ENCODE assay signal across 9 mouse cellular contexts in the genomic region with DNA sequence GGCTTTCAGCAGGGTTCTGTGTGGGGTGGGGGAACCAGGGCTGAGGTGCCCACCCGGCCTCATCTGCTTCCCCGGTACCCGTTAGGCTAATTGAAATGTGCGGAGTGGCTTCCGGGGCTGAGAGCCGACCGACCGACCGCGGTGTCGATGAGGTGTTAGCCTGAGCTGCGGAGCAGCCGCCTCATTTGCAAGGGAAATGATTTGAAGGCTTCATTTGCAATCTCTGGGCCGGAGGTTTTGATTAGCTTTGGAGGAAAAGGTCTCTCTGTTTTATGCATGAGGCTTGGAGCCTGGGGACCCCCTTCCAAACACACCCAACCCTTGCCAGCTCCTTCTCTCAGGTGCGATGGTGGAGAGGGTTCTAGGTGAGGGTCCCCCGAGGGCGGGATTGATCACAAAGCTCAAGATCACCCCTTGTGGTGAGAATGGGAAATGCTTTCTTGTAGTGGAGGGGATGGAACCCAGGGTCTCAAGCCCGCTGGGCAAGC.
DNase-seq lines count a peak whose midpoint lies in the region; ATAC-seq and TF ChIP-seq lines count a peak whose summit lies in the region.
"Had no signal": no experiment of that assay in that cellular context is flagged by ENCODE, and none has a peak within 500 bp of the region (broad histone marks: within the 10 kb centered on the region; RNA-seq: fewer than 3 reads in every experiment).

No protein-coding gene starts in this region.

- no peak overlapping the region for H3K27ac ChIP-seq in liver, adult 2 months (replicated peaks; ENCODE audit: insufficient read depth, low read depth, low read length)
- no peak overlapping the region for H3K27ac ChIP-seq in heart, embryonic 16.5 days (ENCODE audit: low read length)
- H3K27ac ChIP-seq in midbrain, embryonic 12.5 days (replicated peaks): peak overlapping the region; percentile 56
- H3K27ac ChIP-seq: liver, embryonic 13.5 days had no signal

- no peaks in the 10 kb centered on the region for H3K36me3 ChIP-seq in liver, adult 2 months (ENCODE audit: control insufficient read depth, insufficient read depth, low read length)
- no peaks in the 10 kb centered on the region for H3K36me3 ChIP-seq in heart, embryonic 16.5 days (ENCODE audit: control insufficient read depth, insufficient read depth)
- no peaks in the 10 kb centered on the region for H3K36me3 ChIP-seq in midbrain, embryonic 12.5 days
- H3K36me3 ChIP-seq: liver, embryonic 13.5 days had no signal

- DNase-seq in liver, adult 2 months (ENCODE audit: extremely low read depth, low read depth, low spot score): no peak
- DNase-seq in liver: no peak
- DNase-seq in layer of hippocampus, adult 9-10 months (ENCODE audit: low spot score): peak; percentile 44
- DNase-seq in thymus, postnatal 10 days (ENCODE audit: low spot score in 2 of 2): peak; percentile 19 to 70
- DNase-seq in right cerebral cortex, postnatal 14 days: no peak
- DNase-seq: liver, embryonic 13.5 days had no signal

- no peak for TF ChIP-seq POLR2A in liver, adult 2 months (IDR thresholded peaks at IDR 0.05; ENCODE audit: extremely low read depth, insufficient read depth, low read length)

- ATAC-seq in common myeloid progenitor, adult 5-6 weeks (replicated peaks; ENCODE audit: low read depth, poor library complexity, severe bottlenecking): peak; percentile 62; the same call in 1 of the 2 replicates
- no peak for ATAC-seq in heart, embryonic 16.5 days (replicated peaks; ENCODE audit: extremely low read depth, insufficient read depth, low FRiP score)
- peak; percentile 52; the same call in 1 of the 2 replicates for ATAC-seq in midbrain, embryonic 12.5 days (ENCODE audit: low FRiP score, low read depth)

- WGBS in liver, adult 2 months: 6% methylated on average over 18 of the region's 18 CpGs
- WGBS in heart, embryonic 16.5 days: 3% methylated on average over 18 of the region's 18 CpGs
- WGBS in midbrain, embryonic 12.5 days: 2% methylated on average over 18 of the region's 18 CpGs

- no peaks in the 10 kb centered on the region for H3K27me3 ChIP-seq in liver, adult 2 months (ENCODE audit: control insufficient read depth, insufficient read depth, low read length)
- peaks cover 33% of the 10 kb centered on the region for H3K27me3 ChIP-seq in heart, embryonic 16.5 days (ENCODE audit: control insufficient read depth, insufficient read depth, low read length)
- H3K27me3 ChIP-seq in midbrain, embryonic 12.5 days: peaks cover 18% of the 10 kb centered on the region

- H3K79me2 ChIP-seq in liver, adult 2 months (ENCODE audit: control insufficient read depth, insufficient read depth, low read length): no peaks in the 10 kb centered on the region

- no peaks in the 10 kb centered on the region for H3K9me3 ChIP-seq in heart, embryonic 16.5 days (replicated peaks; ENCODE audit: control insufficient read depth, low read length)
- H3K9me3 ChIP-seq in midbrain, embryonic 12.5 days: no peaks in the 10 kb centered on the region

- H3K4me2 ChIP-seq in heart, embryonic 16.5 days (ENCODE audit: low read depth, low read length): peak overlapping the region; percentile 31
- peak overlapping the region; percentile 53 for H3K4me2 ChIP-seq in midbrain, embryonic 12.5 days (replicated peaks)
- H3K4me2 ChIP-seq: liver, embryonic 13.5 days had no signal

- H3K4me1 ChIP-seq in liver, adult 2 months (ENCODE audit: control insufficient read depth, insufficient read depth, low read length): no peaks in the 10 kb centered on the region
- no peaks in the 10 kb centered on the region for H3K4me1 ChIP-seq in heart, embryonic 16.5 days (ENCODE audit: control insufficient read depth, insufficient read depth, low read length)
- H3K4me1 ChIP-seq in midbrain, embryonic 12.5 days: peaks cover 15% of the 10 kb centered on the region; the same call in 1 of the 2 replicates
- H3K4me1 ChIP-seq: liver, embryonic 13.5 days had no signal

- no peak overlapping the region for H3K4me3 ChIP-seq in liver, adult 2 months (ENCODE audit: insufficient read depth, low read depth, low read length)
- H3K4me3 ChIP-seq in heart, embryonic 16.5 days (ENCODE audit: low read length): no peak overlapping the region
- peak overlapping the region; percentile 32 for H3K4me3 ChIP-seq in midbrain, embryonic 12.5 days
- H3K4me3 ChIP-seq: liver, embryonic 13.5 days had no signal

- H3K9ac ChIP-seq in liver, adult 2 months (ENCODE audit: low read depth, low read length): no peak overlapping the region
- no peak overlapping the region for H3K9ac ChIP-seq in heart, embryonic 16.5 days (ENCODE audit: low read length)
- H3K9ac ChIP-seq in midbrain, embryonic 12.5 days (replicated peaks): no peak overlapping the region
- H3K9ac ChIP-seq: liver, embryonic 13.5 days had no signal

- TF ChIP-seq CTCF in liver, adult 2 months (IDR thresholded peaks at IDR 0.05; ENCODE audit: low read depth, low read length): peak; percentile 57

Comparison
In these comparisons a context has a peak if more than half of its experiments do, and no peak if none do; other contexts are left out.
1. DNase-seq: peak in layer of hippocampus, adult 9-10 months (single experiment) and thymus, postnatal 10 days (2 of 2); none in liver, adult 2 months (single experiment), liver (single experiment) and right cerebral cortex, postnatal 14 days (single experiment).